Mouse (Mus musculus) thymus, adult 2 months (tissue): ENCODE data around the gene Fbxo42. TPM values are rescaled to one million over a fixed set of nuclear protein-coding genes. Genes with fewer than 3 reads are reported as not detected.

Source experiments
- DNase-seq: peaks from one replicate; pipeline ENCODE4 v3.0.0; 2021
- H3K27ac ChIP-seq: fragments of 200-500 bp; 2 replicates; pipeline ENCODE4 v1.5.1; 2012; ENCODE audit warnings: low read length, control low read depth; ENCODE audit not compliant: control insufficient read depth, insufficient read depth
- H3K27me3 ChIP-seq: fragments of 200-500 bp; 2 replicates; pipeline ENCODE4 v1.6.1; 2012; ENCODE audit warnings: mild to moderate bottlenecking, low read length, moderate library complexity, mixed read lengths; ENCODE audit not compliant: control insufficient read depth, insufficient read depth
- H3K36me3 ChIP-seq: fragments of 200-500 bp; 2 replicates; pipeline ENCODE4 v1.6.1; 2012; ENCODE audit warnings: mild to moderate bottlenecking, low read length, moderate library complexity; ENCODE audit not compliant: control insufficient read depth, insufficient read depth
- H3K4me1 ChIP-seq: fragments of 200-500 bp; replicated peaks from 2 replicates; pipeline ENCODE4 v1.6.1; 2012; ENCODE audit warnings: low read length; ENCODE audit not compliant: control insufficient read depth, insufficient read depth
- H3K4me3 ChIP-seq: fragments of 200-500 bp; 2 replicates; pipeline ENCODE4 v1.5.1; 2012; ENCODE audit warnings: mild to moderate bottlenecking, low read length, control low read depth, moderate library complexity; ENCODE audit not compliant: control insufficient read depth, insufficient read depth
- CTCF ChIP-seq: fragments of 200-500 bp; IDR thresholded peaks from 2 replicates; pipeline ENCODE4 v1.5.1; 2012; ENCODE audit warnings: mild to moderate bottlenecking, control low read depth, low read length, moderate library complexity, borderline replicate concordance; ENCODE audit not compliant: control insufficient read depth, poor library complexity, insufficient read depth; ENCODE audit errors: extremely low read depth
- POLR2A ChIP-seq: fragments of 200-500 bp; IDR thresholded peaks from 2 replicates; pipeline ENCODE4 v1.6.1; 2012; ENCODE audit warnings: mild to moderate bottlenecking, low read length, control low read depth, moderate library complexity; ENCODE audit not compliant: control insufficient read depth, poor library complexity, insufficient read depth; ENCODE audit errors: extremely low read depth
- WGBS: fragments of 180-500 bp; shearing (Covaris S2); methylation state at CpG from one replicate; pipeline ENCODE4 v1.1.7; 2018; 5-methylcytosine and 5-hydroxymethylcytosine counted together
- polyA plus RNA-seq: library from polyadenylated mRNA; depleted of rRNA; stranded (reverse); fragments of >200 nt; gene quantifications from 2 replicates; pipeline ENCODE4 v1.2.3, GENCODE M21; 2012

Fbxo42 gene
- polyA plus RNA-seq, 1 experiment, result 29.3 TPM

GRCm38 (mm10) chr4:141184426-141184825 lies 36.7 kb downstream of the Fbxo42 start:
- no peaks in the 10 kb centered on the region for H3K27me3 ChIP-seq
- WGBS, result 97% methylated on average over 4 of the region's 4 CpGs
- H3K27ac ChIP-seq, result no peak overlapping the region
- H3K4me3 ChIP-seq, result no peak overlapping the region
- peaks cover 4% of the 10 kb centered on the region; the same call in 1 of the 2 replicates for H3K4me1 ChIP-seq
- H3K36me3 ChIP-seq, result peaks cover 12% of the 10 kb centered on the region; the same call in 1 of the 2 replicates
- TF ChIP-seq POLR2A (no peak), CTCF (no peak)
- no peak for DNase-seq

DNA sequence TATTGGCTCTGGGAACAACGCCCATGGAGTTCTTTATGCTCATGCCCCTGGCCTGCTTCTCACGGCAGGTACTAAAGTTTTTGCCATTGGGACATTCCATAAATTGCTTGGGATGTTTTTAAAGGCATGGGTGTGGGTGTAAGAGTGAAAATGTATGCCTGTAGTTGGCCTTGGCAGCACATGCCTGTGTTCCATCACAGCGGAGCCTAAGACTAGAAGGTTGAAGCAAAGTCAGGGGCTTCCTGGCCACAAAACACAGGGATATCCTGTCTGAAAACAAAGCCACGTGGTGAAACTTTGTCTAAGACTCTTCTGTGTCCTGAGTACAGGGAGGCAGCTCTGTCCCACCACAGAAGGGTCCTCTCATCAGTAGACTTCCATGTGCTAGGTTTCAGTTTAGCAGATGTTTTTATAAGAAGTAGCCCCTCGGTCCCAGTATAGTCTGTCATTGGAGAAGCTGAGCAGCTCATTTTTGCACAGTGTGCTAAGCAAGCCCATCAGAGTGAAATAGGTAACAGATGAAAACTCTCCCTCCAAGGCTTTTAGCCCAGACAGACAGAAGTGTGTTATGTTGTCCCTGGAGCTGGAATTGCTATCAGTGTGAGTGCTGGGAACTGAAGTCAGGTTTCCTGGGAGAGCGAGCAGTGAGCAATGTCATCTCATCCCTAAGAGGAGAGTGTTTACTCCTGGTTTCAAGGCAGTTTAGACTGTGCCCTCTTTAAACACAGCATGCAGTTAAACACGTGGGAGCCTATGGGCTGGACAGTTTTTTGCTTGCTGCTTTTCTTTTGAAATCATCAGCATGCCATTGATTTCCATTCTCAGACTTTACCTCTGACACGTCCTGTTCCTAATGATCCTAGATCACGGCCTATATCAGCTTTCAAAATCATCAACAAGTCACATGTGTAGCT lies 39.5 kb downstream of the Fbxo42 start:
- Histone ChIP-seq H3K27ac (no peak overlapping the region), H3K27me3 (no peaks in the 10 kb centered on the region), H3K4me1 (peaks cover 4% of the 10 kb centered on the region; the same call in 1 of the 2 replicates), H3K36me3 (peaks cover 1% of the 10 kb centered on the region; the same call in 1 of the 2 replicates), H3K4me3 (no peak overlapping the region)
- TF ChIP-seq CTCF (no peak), POLR2A (no peak)
- 75% methylated on average over 9 of the region's 9 CpGs for WGBS
- no peak for DNase-seq

DNA sequence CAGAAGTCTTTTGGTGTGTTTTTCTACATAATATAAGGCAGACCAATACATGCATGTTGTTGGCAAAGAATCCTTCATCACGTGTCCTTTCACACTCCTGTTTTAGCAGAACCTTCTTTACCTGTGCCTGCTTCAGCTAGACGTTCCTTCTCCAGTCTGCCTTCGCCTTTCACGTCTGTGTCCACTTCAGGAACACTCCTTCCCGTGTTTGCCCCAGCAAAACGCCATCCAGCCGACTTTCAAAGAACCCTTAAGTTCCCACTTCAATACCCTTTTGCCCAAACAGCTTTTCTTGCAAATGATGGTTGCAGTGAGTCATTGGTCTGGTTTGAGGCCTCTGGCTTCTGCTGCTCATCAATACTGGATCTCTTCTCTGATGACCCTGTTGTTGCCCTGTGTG lies 43.6 kb downstream of the Fbxo42 start:
- Histone ChIP-seq H3K27me3 (no peaks in the 10 kb centered on the region), H3K4me3 (no peak overlapping the region), H3K36me3 (no peaks in the 10 kb centered on the region; the same call in 1 of the 2 replicates), H3K4me1 (no peaks in the 10 kb centered on the region), H3K27ac (no peak overlapping the region)
- TF ChIP-seq POLR2A (no peak), CTCF (no peak)
- no peak for DNase-seq
- WGBS, result 96% methylated on average over 7 of the region's 7 CpGs

GRCm38 (mm10) chr4:141194553-141194952 lies 46.8 kb downstream of the Fbxo42 start:
- 95% methylated on average over 6 of the region's 6 CpGs for WGBS
- Histone ChIP-seq H3K4me1 (no peaks in the 10 kb centered on the region), H3K36me3 (peaks cover 7% of the 10 kb centered on the region), H3K27ac (no peak overlapping the region), H3K4me3 (no peak overlapping the region), H3K27me3 (no peaks in the 10 kb centered on the region)
- no peak for TF ChIP-seq POLR2A
- no peak for TF ChIP-seq CTCF
- no peak for DNase-seq

- H3K27ac ChIP-seq, result no peak overlapping the region
- H3K4me1 ChIP-seq, result no peaks in the 10 kb centered on the region; the same call in 1 of the 2 replicates
- H3K27me3 ChIP-seq, result no peaks in the 10 kb centered on the region
- 95% methylated on average over 13 of the region's 13 CpGs for WGBS
- peaks cover 20% of the 10 kb centered on the region for H3K36me3 ChIP-seq
- TF ChIP-seq POLR2A (no peak), CTCF (no peak)
- no peak overlapping the region for H3K4me3 ChIP-seq
- no peak for DNase-seq
Measured at GRCm38 (mm10) chr4:141196981-141197685, 49.4 kb downstream of the Fbxo42 start.

DNA sequence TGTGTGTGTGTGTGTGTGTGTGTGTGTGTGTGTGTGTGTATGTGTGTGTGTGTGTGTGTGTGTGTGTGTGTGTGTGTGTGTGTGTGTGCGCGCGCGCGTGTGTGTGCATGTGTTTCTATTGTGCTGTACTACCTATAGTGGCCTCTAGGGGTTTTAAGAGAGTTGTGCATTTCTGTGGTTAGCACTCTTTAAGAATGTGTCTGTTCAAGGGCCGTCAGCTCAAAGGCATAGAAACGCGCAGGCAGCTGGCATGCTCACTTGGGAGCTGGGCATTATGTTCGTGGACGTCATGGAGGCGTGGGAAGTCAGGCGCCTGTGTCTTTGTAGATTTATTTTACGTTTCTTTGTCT lies 49.9 kb downstream of the Fbxo42 start:
- 98% methylated on average over 13 of the region's 13 CpGs for WGBS
- DNase-seq, result no peak
- no peaks in the 10 kb centered on the region; the same call in 1 of the 2 replicates for H3K4me1 ChIP-seq
- peaks cover 20% of the 10 kb centered on the region for H3K36me3 ChIP-seq
- TF ChIP-seq POLR2A (no peak), CTCF (peak; percentile 13; the same call in 1 of the 2 replicates)
- H3K4me3 ChIP-seq, result no peak overlapping the region
- H3K27ac ChIP-seq, result no peak overlapping the region
- H3K27me3 ChIP-seq, result no peaks in the 10 kb centered on the region
